In genomic region chrX:157731658-157732314, GRCm38 (mm10) we compare ENCODE assay signal across 8 mouse cellular contexts. TPM values are rescaled to one million over a fixed set of nuclear protein-coding genes. Genes with fewer than 3 reads are reported as not detected.
DNase-seq lines count a peak whose midpoint lies in the region; ATAC-seq and TF ChIP-seq lines count a peak whose summit lies in the region.

No protein-coding gene starts in this region.

- no peaks in the 10 kb centered on the region for H3K27me3 ChIP-seq in heart, embryonic 11.5 days (ENCODE audit: control insufficient read depth, insufficient read depth, low read length)
- peaks cover 15% of the 10 kb centered on the region; the same call in 1 of the 2 replicates for H3K27me3 ChIP-seq in limb, embryonic 13.5 days
- no peaks in the 10 kb centered on the region for H3K27me3 ChIP-seq in midbrain, embryonic 16.5 days (ENCODE audit: control insufficient read depth, insufficient read depth, low read depth, low read length)
- H3K27me3 ChIP-seq in stomach, postnatal 0 days (ENCODE audit: control insufficient read depth, insufficient read depth, low read length): no peaks in the 10 kb centered on the region

- no peak overlapping the region for H3K4me3 ChIP-seq in heart, embryonic 11.5 days (ENCODE audit: low read depth, low read length)
- H3K4me3 ChIP-seq in gastrocnemius, adult 2 months: peak overlapping the region; percentile 48
- no peak overlapping the region for H3K4me3 ChIP-seq in limb, embryonic 13.5 days
- no peak overlapping the region for H3K4me3 ChIP-seq in midbrain, embryonic 16.5 days (ENCODE audit: low read depth, low read length)
- no peak overlapping the region for H3K4me3 ChIP-seq in stomach, postnatal 0 days (ENCODE audit: low read depth, low read length)

- TF ChIP-seq EP300 in stomach, postnatal 0 days (optimal IDR thresholded peaks at IDR 0.05): no peak

- intact Hi-C loops in gastrocnemius, adult 2 months (cut with DNase I): loop anchor here (5.0 to 10.0 kb wide), 2 partner anchors 213 to 1191 kb away; no protein-coding TSS in a partner anchor

- no peak overlapping the region for H3K4me2 ChIP-seq in heart, embryonic 11.5 days
- peak overlapping the region; percentile 35 for H3K4me2 ChIP-seq in limb, embryonic 13.5 days (replicated peaks)
- H3K4me2 ChIP-seq in midbrain, embryonic 16.5 days (ENCODE audit: low read length): 0 out of 2 replicates have a peak overlapping the region, but pooled peaks have one; percentile 5
- H3K4me2 ChIP-seq in stomach, postnatal 0 days (replicated peaks; ENCODE audit: low read depth): peak overlapping the region; percentile 20; the same call in 1 of the 2 replicates

- WGBS in heart, embryonic 11.5 days (ENCODE audit: insufficient replicate concordance): 34% methylated on average over 9 of the region's 9 CpGs
- WGBS in limb, embryonic 13.5 days: 32% methylated on average over 9 of the region's 9 CpGs
- 30% methylated on average over 9 of the region's 9 CpGs for WGBS in midbrain, embryonic 16.5 days
- 36% methylated on average over 9 of the region's 9 CpGs for WGBS in stomach, postnatal 0 days

- DNase-seq in heart, adult 9 months (ENCODE audit: low spot score in 2 of 2): peak; percentile 8 to 39
- DNase-seq in cerebellum, postnatal 4 days (ENCODE audit: low spot score in 2 of 2): peak; percentile 64 to 74
- DNase-seq in gastrocnemius, adult 2 months: peak; percentile 71
- DNase-seq in kidney, adult 9 months: peak; percentile 70
- DNase-seq in stomach, postnatal 0 days (ENCODE audit: low spot score): peak; percentile 73

- H3K36me3 ChIP-seq in heart, embryonic 11.5 days (ENCODE audit: control insufficient read depth, insufficient read depth, low read length): no peaks in the 10 kb centered on the region
- no peaks in the 10 kb centered on the region for H3K36me3 ChIP-seq in limb, embryonic 13.5 days
- H3K36me3 ChIP-seq in midbrain, embryonic 16.5 days (ENCODE audit: control insufficient read depth, insufficient read depth, low read length): no peaks in the 10 kb centered on the region
- H3K36me3 ChIP-seq in stomach, postnatal 0 days (ENCODE audit: control insufficient read depth, insufficient read depth, low read length): no peaks in the 10 kb centered on the region

- peak; percentile 74 for TF ChIP-seq CTCF in gastrocnemius, adult 2 months (IDR thresholded peaks at IDR 0.05)
- TF ChIP-seq CTCF in stomach, postnatal 0 days (IDR thresholded peaks at IDR 0.05; ENCODE audit: low read depth): peak; percentile 77

- H3K9me3 ChIP-seq in heart, embryonic 11.5 days (replicated peaks; ENCODE audit: control insufficient read depth, low read length): no peaks in the 10 kb centered on the region
- H3K9me3 ChIP-seq in limb, embryonic 13.5 days: no peaks in the 10 kb centered on the region
- H3K9me3 ChIP-seq in midbrain, embryonic 16.5 days (replicated peaks; ENCODE audit: control insufficient read depth, low read length, poor library complexity, severe bottlenecking): no peaks in the 10 kb centered on the region
- no peaks in the 10 kb centered on the region for H3K9me3 ChIP-seq in stomach, postnatal 0 days (ENCODE audit: control insufficient read depth, low read length)

- no peak overlapping the region for H3K9ac ChIP-seq in heart, embryonic 11.5 days (ENCODE audit: low read depth, low read length)
- no peak overlapping the region for H3K9ac ChIP-seq in limb, embryonic 13.5 days
- H3K9ac ChIP-seq in midbrain, embryonic 16.5 days (ENCODE audit: low read depth, low read length): no peak overlapping the region
- H3K9ac ChIP-seq in stomach, postnatal 0 days (ENCODE audit: low read length): no peak overlapping the region

- ATAC-seq in heart, embryonic 11.5 days (replicated peaks; ENCODE audit: insufficient number of reproducible peaks, low FRiP score, low TSS enrichment): no peak
- ATAC-seq in limb, embryonic 13.5 days (ENCODE audit: low FRiP score, low read depth): no peak; the same call in 1 of the 2 replicates
- peak; percentile 76 for ATAC-seq in midbrain, embryonic 16.5 days
- peak; percentile 64; the same call in 1 of the 2 replicates for ATAC-seq in stomach, postnatal 0 days (ENCODE audit: low FRiP score, low TSS enrichment)

- no peak overlapping the region for H3K27ac ChIP-seq in heart, embryonic 11.5 days (ENCODE audit: low read depth, low read length)
- H3K27ac ChIP-seq in gastrocnemius, adult 2 months: peak overlapping the region; percentile 54
- no peak overlapping the region for H3K27ac ChIP-seq in limb, embryonic 13.5 days
- no peak overlapping the region for H3K27ac ChIP-seq in midbrain, embryonic 16.5 days (ENCODE audit: low read length)
- no peak overlapping the region for H3K27ac ChIP-seq in stomach, postnatal 0 days (replicated peaks)

- no peaks in the 10 kb centered on the region; the same call in 1 of the 2 replicates for H3K4me1 ChIP-seq in heart, embryonic 11.5 days (ENCODE audit: control insufficient read depth, insufficient read depth, low read length)
- H3K4me1 ChIP-seq in limb, embryonic 13.5 days: no peaks in the 10 kb centered on the region
- peaks cover 3% of the 10 kb centered on the region; the same call in 1 of the 2 replicates for H3K4me1 ChIP-seq in midbrain, embryonic 16.5 days (ENCODE audit: control insufficient read depth, insufficient read depth, low read length)
- H3K4me1 ChIP-seq in stomach, postnatal 0 days (replicated peaks; ENCODE audit: control insufficient read depth, insufficient read depth): no peaks in the 10 kb centered on the region

RNA-seq across cellular contexts. Expression of gene Smpx, which starts 33.1 kb away (rescaled TPM):
- polyA plus RNA-seq in heart, embryonic 11.5 days (2014; fragmentation: Nextera tagmentation; extraction: Ambion mirVana): 707 and 731 TPM in 2 replicates
- 100 to 1,000 TPM; 324 to 381 TPM for total RNA-seq in gastrocnemius, adult 2 months (2021)
- 21.1 and 22.2 TPM in 2 replicates for polyA plus RNA-seq in limb, embryonic 13.5 days (2015; fragmentation: Nextera tagmentation; extraction: Ambion mirVana)
- not detected in 2 replicates for polyA plus RNA-seq in midbrain, embryonic 16.5 days (2015; fragmentation: Nextera tagmentation; extraction: Ambion mirVana)
- polyA plus RNA-seq in stomach, postnatal 0 days (2015; fragmentation: Nextera tagmentation; extraction: Ambion mirVana): 22.7 and 23.6 TPM in 2 replicates

Comparison
In these comparisons a context has a peak if more than half of its experiments do, and no peak if none do; other contexts are left out.
1. ATAC-seq: peak in midbrain, embryonic 16.5 days (single experiment) and stomach, postnatal 0 days (single experiment); none in heart, embryonic 11.5 days (single experiment) and limb, embryonic 13.5 days (single experiment).
2. RNA of gene Smpx, which starts 33.1 kb away (polyA plus RNA-seq): 707 to 731 TPM in heart, embryonic 11.5 days; 22.7 to 23.6 TPM in stomach, postnatal 0 days, 21.1 to 22.2 TPM in limb, embryonic 13.5 days and not detected in midbrain, embryonic 16.5 days; every median in the first group is over 10 times any median in the second.
3. Peak in every context shown above with its lines, with median percentiles within 50 percentile points of each other: DNase-seq.